Mouse (Mus musculus): Measurements from ENCODE around the gene AC140267.1.

DNA sequence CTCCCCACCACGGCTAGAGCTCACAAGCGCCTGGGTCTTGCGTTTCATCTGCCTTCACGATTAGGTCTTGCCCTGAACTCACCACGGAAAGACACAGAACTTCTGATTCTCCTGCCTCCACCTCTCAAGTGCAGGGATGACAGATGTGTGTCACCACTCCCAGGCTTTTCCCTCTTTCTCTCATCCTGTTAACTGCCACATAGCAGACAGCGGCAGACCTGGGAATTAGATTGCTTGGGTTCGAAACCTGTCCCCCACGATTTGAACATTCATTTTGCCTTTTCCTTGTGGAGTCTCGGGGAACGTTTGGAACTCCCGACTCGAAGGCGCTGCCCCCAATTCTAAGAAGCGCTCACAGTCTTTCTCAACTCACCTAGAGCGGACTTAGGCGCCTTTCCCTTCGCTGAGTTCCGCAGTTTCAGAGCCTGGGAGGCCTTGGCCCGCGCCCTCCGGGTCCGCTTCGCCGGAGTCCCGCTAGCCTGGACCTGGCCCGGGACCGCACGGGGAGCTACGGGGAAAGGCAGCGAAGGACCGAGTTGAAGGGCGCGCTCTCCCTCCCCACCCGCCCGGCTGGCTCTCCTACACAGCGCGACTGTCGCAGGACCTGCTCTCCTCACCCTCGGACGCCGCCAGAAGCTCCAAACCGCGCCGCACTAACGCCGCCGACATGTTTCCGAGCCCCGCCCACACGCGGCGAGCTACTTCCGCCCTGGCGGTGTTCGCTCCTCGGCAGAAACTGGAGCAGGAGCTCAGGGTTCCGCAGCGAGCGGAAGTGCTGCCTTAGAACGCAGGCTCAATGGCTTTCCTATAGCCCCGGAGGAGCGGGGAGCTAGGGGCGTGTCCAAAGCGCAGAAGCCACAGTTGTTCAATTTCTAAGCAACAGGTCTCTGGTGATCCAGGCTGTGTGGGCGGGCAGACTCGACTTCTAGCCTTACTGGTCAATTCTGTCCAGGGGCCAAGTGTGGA, 28.3 kb downstream of the AC140267.1 start, which contains the start of gene Rps19bp1:
- no peak for TF ChIP-seq CTCF (IDR thresholded peaks at IDR 0.05; ENCODE audit: borderline replicate concordance, insufficient read depth, low read length)
- peak; percentile 85 for TF ChIP-seq POLR2A (IDR thresholded peaks at IDR 0.05; ENCODE audit: low read depth, low read length)
